Mouse (Mus musculus): ENCODE measurements around the gene Gm7168.
"Not testable (repeated sequence)": the region's sequence is repeated elsewhere in the genome, so short reads cannot be mapped to it uniquely, and the experiment has no call there.

The Gm7168 gene

GRCm38 (mm10) chr17:13987690-13988089 lies 39.5 kb downstream of the Gm7168 start:
- no peak for DNase-seq (ENCODE audit: extremely low read depth, insufficient read length, low spot score)

DNA sequence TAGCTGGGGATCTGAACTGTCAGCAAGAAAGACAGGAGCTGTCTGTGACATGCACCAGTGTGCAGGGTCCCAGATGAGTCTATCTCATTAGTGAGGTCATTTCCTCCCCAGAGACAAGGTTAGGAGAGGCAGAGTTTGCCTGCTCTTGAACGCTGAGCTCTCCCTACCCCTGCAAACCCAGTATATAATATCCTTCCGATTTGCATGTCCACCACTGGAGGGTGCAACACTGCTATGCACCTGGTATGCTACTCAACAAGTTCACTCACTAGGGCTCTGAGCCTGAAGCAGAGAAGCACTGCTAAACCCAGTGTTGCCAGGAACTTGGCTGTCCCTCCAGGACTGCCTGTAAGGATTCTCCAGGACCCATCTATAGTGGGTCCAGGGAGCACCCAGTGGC lies 45.3 kb downstream of the Gm7168 start:
- DNase-seq (ENCODE audit: extremely low read depth, insufficient read length, low spot score) = not testable (repeated sequence)

All from 3134 (cell line).